Mouse (Mus musculus): ENCODE measurements around the gene Gm14151. TPM values are rescaled to one million over a fixed set of nuclear protein-coding genes. Genes with fewer than 3 reads are reported as not detected.

Gene Gm14151
- not detected in 2 replicates for polyA plus RNA-seq (2012)

DNA sequence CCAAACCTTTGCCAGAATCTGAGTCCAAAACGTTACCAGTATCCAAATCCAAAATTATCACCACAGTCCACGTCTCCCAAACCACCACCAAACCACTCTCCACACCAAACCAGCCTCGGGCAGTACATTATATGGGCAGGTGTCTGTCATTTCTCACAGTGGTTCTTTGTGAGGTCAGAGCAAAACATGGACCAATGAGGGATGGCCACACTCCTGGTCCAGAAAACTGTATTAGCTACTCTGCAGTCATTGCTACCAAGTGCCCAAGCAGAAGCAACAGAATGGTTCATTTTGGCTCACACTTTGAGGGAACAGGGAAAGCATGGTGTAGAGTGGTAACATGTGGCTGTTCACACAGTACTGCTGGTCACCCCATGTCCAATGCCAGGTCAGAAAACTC, at the start of gene Gm14151:
Gene Gm14151, minus strand, starts transcription at position 101 of the 400 bp plus-strand sequence.

DNA sequence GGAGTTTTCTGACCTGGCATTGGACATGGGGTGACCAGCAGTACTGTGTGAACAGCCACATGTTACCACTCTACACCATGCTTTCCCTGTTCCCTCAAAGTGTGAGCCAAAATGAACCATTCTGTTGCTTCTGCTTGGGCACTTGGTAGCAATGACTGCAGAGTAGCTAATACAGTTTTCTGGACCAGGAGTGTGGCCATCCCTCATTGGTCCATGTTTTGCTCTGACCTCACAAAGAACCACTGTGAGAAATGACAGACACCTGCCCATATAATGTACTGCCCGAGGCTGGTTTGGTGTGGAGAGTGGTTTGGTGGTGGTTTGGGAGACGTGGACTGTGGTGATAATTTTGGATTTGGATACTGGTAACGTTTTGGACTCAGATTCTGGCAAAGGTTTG, 5.8 kb upstream of the Gm14151 start, which contains the start of gene Gm14147:
Gene Gm14147, plus strand, starts transcription at position 301 of the 400 bp plus-strand sequence.

DNA sequence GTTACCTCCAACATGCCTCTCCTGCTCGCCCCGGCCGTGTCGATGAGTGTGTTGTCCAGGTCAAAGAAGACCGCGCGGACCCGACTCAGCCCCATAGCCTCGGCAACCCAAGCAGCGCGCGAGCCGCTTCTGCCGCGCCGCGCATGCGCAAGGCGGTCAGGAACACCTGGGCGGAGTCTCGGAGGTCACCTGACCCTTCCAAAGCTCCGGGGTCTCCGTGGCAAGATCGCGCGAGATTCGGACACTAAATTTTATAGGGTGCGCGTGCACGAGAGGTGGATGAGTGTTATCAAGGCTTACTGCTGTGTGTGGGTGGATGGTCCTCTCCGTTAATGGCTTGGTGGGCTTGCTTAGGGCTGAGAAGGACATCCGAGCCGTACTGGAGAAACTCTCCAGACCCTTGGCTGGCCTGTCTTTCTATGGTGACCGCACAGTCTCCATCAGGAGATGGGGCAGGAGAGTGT, 52.9 kb downstream of the Gm14151 start, which contains the start of the genes Ninl and Nanp:
Gene Ninl, minus strand, starts transcription at position 151 of the 464 bp plus-strand sequence.
Gene Nanp, minus strand, starts transcription at position 167 of the 464 bp plus-strand sequence.

Other genes with a start within 250 kb of the Gm14151 start
- 45.8 and 49.3 TPM in 2 replicates for gene Abhd12, start 187.6 kb downstream of the Gm14151 start, polyA plus RNA-seq (2012)
- gene Gins1, start 186.9 kb downstream of the Gm14151 start, polyA plus RNA-seq (2012) = 23.1 and 27.0 TPM in 2 replicates
- gene Ninl, start 53.0 kb downstream of the Gm14151 start, polyA plus RNA-seq (2012) = 1.6 and 2.2 TPM in 2 replicates
- gene Nanp, start 53.0 kb downstream of the Gm14151 start, polyA plus RNA-seq (2012) = 9.7 and 13.9 TPM in 2 replicates
- gene Gm14147, start 5.9 kb upstream of the Gm14151 start, polyA plus RNA-seq (2012) = not detected in 2 replicates